Mouse (Mus musculus) frontal cortex, postnatal 10 days (tissue): ENCODE data around the gene Prdm16.

Experiments used
- DNase-seq, 2 experiments: peaks; one replicate each; pipeline ENCODE4 v3.0.0; 2022; ENCODE audit warnings: low spot score in 2 of 2, mixed read lengths in 1 of 2

Prdm16 gene

GRCm38 (mm10) chr4:154603663-154604441 is 32.8 kb downstream of the Prdm16 start:
- no peak for DNase-seq

GRCm38 (mm10) chr4:154602409-154602808 is 34.3 kb downstream of the Prdm16 start:
- DNase-seq = no peak

GRCm38 (mm10) chr4:154601006-154601405 is 35.7 kb downstream of the Prdm16 start:
- no peak for DNase-seq

- DNase-seq = peak; percentile 12 to 25
Observed at GRCm38 (mm10) chr4:154599977-154600376, 36.7 kb downstream of the Prdm16 start.

GRCm38 (mm10) chr4:154598357-154598756 is 38.3 kb downstream of the Prdm16 start:
- DNase-seq = no peak

- no peak for DNase-seq
Observed at GRCm38 (mm10) chr4:154596805-154597204, 39.9 kb downstream of the Prdm16 start.

GRCm38 (mm10) chr4:154594761-154595556 is 41.7 kb downstream of the Prdm16 start:
- DNase-seq = no peak

GRCm38 (mm10) chr4:154594116-154594760 is 42.4 kb downstream of the Prdm16 start:
- DNase-seq = no peak

GRCm38 (mm10) chr4:154592562-154592961 is 44.1 kb downstream of the Prdm16 start:
- no peak for DNase-seq

GRCm38 (mm10) chr4:154590910-154591309 is 45.8 kb downstream of the Prdm16 start:
- no peak for DNase-seq

- DNase-seq = no peak
Observed at GRCm38 (mm10) chr4:154586334-154586733, 50.3 kb downstream of the Prdm16 start.

- no peak for DNase-seq
Observed at GRCm38 (mm10) chr4:154585779-154586178, 50.9 kb downstream of the Prdm16 start.

- DNase-seq = no peak
Observed at GRCm38 (mm10) chr4:154583712-154584111, 53.0 kb downstream of the Prdm16 start.

- peak; percentile 22 to 48 for DNase-seq
Observed at GRCm38 (mm10) chr4:154582607-154583236, 54.0 kb downstream of the Prdm16 start.

GRCm38 (mm10) chr4:154581261-154581886 is 55.3 kb downstream of the Prdm16 start:
- DNase-seq = no peak

GRCm38 (mm10) chr4:154574208-154574875 is 62.3 kb downstream of the Prdm16 start:
- DNase-seq = no peak

- DNase-seq = no peak
Observed at GRCm38 (mm10) chr4:154570451-154570881, 66.2 kb downstream of the Prdm16 start.

- DNase-seq = no peak
Observed at GRCm38 (mm10) chr4:154569845-154570244, 66.8 kb downstream of the Prdm16 start.

GRCm38 (mm10) chr4:154568798-154569197 is 67.9 kb downstream of the Prdm16 start:
- DNase-seq = no peak

- DNase-seq = no peak
Observed at GRCm38 (mm10) chr4:154567942-154568341, 68.7 kb downstream of the Prdm16 start.

GRCm38 (mm10) chr4:154563201-154563600 is 73.5 kb downstream of the Prdm16 start:
- no peak for DNase-seq
